Mouse (Mus musculus): ENCODE data around the gene Cat. TPM values are rescaled to one million over a fixed set of nuclear protein-coding genes. Genes with fewer than 3 reads are reported as not detected.

The Cat gene
- polyA plus RNA-seq, 1 experiment from 2014 or later, result 309 TPM

DNA sequence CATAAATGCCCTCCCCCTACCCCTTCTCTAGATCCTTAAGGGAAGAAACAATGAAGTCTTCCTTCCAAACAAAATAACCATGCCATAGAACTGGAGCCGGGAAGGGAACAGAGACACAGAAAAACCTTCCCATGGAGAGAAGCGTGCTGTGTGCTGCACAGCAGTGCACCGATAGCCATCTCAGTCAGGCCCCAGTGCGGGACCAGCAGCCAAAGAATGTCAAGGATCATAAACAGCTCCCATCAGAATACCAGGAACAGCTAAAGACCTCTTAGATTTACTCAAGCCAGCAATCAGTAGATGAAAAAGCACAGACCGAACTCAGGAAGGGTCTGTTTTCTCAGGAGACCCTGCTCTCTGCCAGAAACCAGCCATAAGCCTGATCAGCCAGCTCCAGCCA lies 48.4 kb downstream of the Cat start:
- H3K9ac ChIP-seq (ENCODE audit: low read depth, low read length), result no peak overlapping the region
- no peaks in the 10 kb centered on the region; the same call in 1 of the 2 replicates for H3K4me1 ChIP-seq (ENCODE audit: control insufficient read depth, low read depth, low read length)
- no peak overlapping the region for H3K4me2 ChIP-seq (ENCODE audit: low read depth, low read length)
- WGBS (ENCODE audit: insufficient replicate concordance), result 48% methylated on average over 5 of the region's 5 CpGs
- no peak overlapping the region for H3K27ac ChIP-seq (ENCODE audit: low read length)
- no peaks in the 10 kb centered on the region for H3K9me3 ChIP-seq (replicated peaks; ENCODE audit: control insufficient read depth, low read length)
- no peak overlapping the region for H3K4me3 ChIP-seq (ENCODE audit: low read depth, low read length)
- no peaks in the 10 kb centered on the region for H3K36me3 ChIP-seq (ENCODE audit: control insufficient read depth, insufficient read depth)
- no peak for ATAC-seq (ENCODE audit: low read depth)
- no peaks in the 10 kb centered on the region for H3K27me3 ChIP-seq (ENCODE audit: control insufficient read depth, insufficient read depth, low read depth, low read length)

DNA sequence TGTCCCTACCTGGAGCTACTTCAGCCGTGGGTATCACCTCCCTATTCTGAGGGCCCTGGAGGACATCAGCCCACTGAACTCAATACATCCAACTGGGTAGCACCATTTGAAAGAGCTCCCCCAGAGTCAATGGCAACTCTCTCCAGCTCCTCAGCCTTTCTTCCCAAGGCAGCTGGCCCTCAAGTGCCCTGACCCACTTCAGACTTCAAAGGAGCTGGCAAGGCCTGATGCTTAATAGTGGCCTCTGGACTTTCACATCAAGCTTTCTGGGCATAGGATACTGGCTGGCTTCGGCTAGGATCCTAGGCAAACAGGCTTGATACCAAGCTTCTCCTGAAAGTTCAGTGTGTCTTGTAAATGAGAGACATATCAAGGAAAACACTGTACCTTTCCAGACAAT lies 49.9 kb downstream of the Cat start:
- no peaks in the 10 kb centered on the region for H3K36me3 ChIP-seq (ENCODE audit: control insufficient read depth, insufficient read depth)
- no peak overlapping the region for H3K4me3 ChIP-seq (ENCODE audit: low read depth, low read length)
- no peaks in the 10 kb centered on the region; the same call in 1 of the 2 replicates for H3K4me1 ChIP-seq (ENCODE audit: control insufficient read depth, low read depth, low read length)
- H3K9ac ChIP-seq (ENCODE audit: low read depth, low read length), result no peak overlapping the region
- H3K4me2 ChIP-seq (ENCODE audit: low read depth, low read length), result no peak overlapping the region
- ATAC-seq (ENCODE audit: low read depth), result no peak
- no peaks in the 10 kb centered on the region for H3K9me3 ChIP-seq (replicated peaks; ENCODE audit: control insufficient read depth, low read length)
- no peaks in the 10 kb centered on the region for H3K27me3 ChIP-seq (ENCODE audit: control insufficient read depth, insufficient read depth, low read depth, low read length)
- WGBS (ENCODE audit: insufficient replicate concordance), result 37% methylated on average over 2 of the region's 2 CpGs
- no peak overlapping the region for H3K27ac ChIP-seq (ENCODE audit: low read length)

DNA sequence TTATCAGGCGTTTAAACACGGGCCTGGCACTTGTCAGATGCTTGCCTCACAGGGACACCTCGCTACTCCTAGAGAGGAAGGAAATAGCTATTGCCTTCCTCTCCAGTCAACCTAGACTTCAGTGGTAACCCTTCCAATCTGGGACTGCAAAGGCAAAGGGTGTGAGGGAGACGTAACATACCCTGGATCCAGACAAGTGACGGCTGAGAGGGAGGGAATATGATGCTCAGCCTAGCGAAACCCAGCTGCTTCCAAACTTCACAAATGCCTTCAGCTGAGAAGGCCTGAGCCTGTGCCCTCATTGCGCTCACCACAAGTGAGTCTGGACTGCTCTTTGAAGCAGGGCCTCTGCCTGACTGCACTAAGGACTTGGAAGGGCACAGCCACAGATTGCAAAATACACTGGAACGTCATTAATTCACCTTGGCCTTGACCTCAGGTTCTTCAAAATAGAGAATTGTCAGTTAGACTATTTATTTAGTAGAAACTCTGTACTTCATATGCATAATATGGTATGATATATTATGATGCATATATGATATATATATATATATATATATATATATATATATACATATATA lies 52.2 kb downstream of the Cat start:
- no peak overlapping the region for H3K4me2 ChIP-seq (ENCODE audit: low read depth, low read length)
- no peaks in the 10 kb centered on the region for H3K9me3 ChIP-seq (replicated peaks; ENCODE audit: control insufficient read depth, low read length)
- ATAC-seq (ENCODE audit: low read depth), result no peak
- H3K36me3 ChIP-seq (ENCODE audit: control insufficient read depth, insufficient read depth), result no peaks in the 10 kb centered on the region
- H3K4me1 ChIP-seq (ENCODE audit: control insufficient read depth, low read depth, low read length), result no peaks in the 10 kb centered on the region; the same call in 1 of the 2 replicates
- H3K4me3 ChIP-seq (ENCODE audit: low read depth, low read length), result no peak overlapping the region
- no peak overlapping the region for H3K27ac ChIP-seq (ENCODE audit: low read length)
- 41% methylated on average over 8 of the region's 8 CpGs for WGBS (ENCODE audit: insufficient replicate concordance)
- no peaks in the 10 kb centered on the region for H3K27me3 ChIP-seq (ENCODE audit: control insufficient read depth, insufficient read depth, low read depth, low read length)
- H3K9ac ChIP-seq (ENCODE audit: low read depth, low read length), result no peak overlapping the region

DNA sequence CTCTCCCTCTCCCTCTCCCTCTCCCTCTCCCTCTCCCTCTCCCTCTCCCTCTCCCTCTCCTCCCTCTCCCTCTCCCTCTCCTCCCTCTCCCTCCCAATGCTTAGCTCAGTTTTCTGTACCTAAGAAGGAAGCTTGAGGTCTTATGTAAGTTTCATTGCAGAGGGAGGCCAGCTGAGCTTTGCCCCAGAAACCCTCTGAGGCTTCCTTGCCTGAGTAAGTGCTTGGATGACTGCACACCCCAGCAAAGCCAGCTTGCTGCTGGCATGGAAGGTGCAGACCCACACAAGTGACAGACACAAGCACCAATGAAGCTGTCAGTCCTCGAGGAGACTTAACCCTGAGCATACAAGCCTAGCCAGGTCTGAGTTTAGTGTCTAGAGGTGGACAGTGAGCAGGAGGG lies 54.2 kb downstream of the Cat start:
- Histone ChIP-seq H3K4me3 (ENCODE audit: low read depth, low read length) (no peak overlapping the region), H3K27me3 (ENCODE audit: control insufficient read depth, insufficient read depth, low read depth, low read length) (no peaks in the 10 kb centered on the region), H3K36me3 (ENCODE audit: control insufficient read depth, insufficient read depth) (no peaks in the 10 kb centered on the region), H3K9me3 (replicated peaks; ENCODE audit: control insufficient read depth, low read length) (no peaks in the 10 kb centered on the region), H3K4me1 (ENCODE audit: control insufficient read depth, low read depth, low read length) (no peaks in the 10 kb centered on the region), H3K27ac (ENCODE audit: low read length) (no peak overlapping the region), H3K9ac (ENCODE audit: low read depth, low read length) (no peak overlapping the region), H3K4me2 (ENCODE audit: low read depth, low read length) (no peak overlapping the region)
- no peak for ATAC-seq (ENCODE audit: low read depth)
- WGBS (ENCODE audit: insufficient replicate concordance), result 21% methylated on average over 1 of the region's 1 CpGs

DNA sequence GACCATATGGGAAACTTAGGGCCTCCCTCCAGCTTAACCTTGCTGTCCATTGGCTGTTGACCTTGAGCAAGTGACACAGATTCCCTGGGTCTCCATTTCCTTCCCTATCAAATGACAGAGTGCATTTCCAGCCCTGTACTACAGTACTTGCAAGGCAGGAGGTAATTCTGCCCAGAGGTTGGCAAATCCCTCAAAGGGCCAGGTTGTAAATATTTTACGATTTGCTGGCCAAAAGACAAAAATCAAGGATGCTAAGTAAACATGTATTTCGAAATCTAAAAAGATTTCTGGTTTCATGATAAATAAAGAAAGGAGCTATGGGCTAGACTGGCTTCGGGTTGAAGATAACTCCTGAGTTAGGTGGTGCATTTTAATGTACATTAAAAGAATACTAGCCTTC lies 56.6 kb downstream of the Cat start:
- 56% methylated on average over 3 of the region's 3 CpGs for WGBS (ENCODE audit: insufficient replicate concordance)
- H3K9ac ChIP-seq (ENCODE audit: low read depth, low read length), result no peak overlapping the region

DNA sequence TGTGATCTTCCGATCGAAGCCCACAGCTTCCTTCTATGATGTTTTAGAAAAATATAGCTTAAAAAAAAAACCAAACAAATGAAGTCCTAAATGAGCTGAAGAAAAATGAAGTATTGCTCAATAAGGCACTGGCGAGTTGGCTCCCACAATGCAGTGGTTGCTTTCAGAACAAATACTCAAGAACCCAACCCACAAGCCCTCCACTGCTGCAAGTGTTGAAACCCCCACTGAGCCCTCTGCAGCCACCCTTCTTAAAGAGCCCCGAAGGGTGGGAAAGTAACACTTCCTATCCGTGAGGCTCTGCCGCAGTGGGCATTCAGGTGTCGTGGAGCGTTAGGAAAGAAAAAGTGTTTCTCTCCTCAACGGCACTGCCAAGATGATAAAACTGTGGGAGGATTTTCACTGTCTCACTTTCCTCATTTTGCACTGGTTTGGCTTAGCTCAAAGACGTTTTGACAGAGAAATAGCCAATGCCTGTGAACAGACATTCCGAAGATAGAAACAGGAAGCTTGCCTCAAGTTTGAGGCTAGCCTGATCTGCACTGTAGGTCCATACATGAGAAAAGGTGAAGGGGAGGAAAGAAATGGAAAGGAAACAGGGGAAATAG lies 59.4 kb downstream of the Cat start:
- H3K4me1 ChIP-seq (ENCODE audit: control insufficient read depth, low read depth, low read length), result no peaks in the 10 kb centered on the region
- H3K36me3 ChIP-seq (ENCODE audit: control insufficient read depth, insufficient read depth), result no peaks in the 10 kb centered on the region
- no peak overlapping the region for H3K27ac ChIP-seq (ENCODE audit: low read length)
- H3K9me3 ChIP-seq (replicated peaks; ENCODE audit: control insufficient read depth, low read length), result no peaks in the 10 kb centered on the region
- H3K27me3 ChIP-seq (ENCODE audit: control insufficient read depth, insufficient read depth, low read depth, low read length), result no peaks in the 10 kb centered on the region
- WGBS (ENCODE audit: insufficient replicate concordance), result 51% methylated on average over 11 of the region's 11 CpGs
- ATAC-seq (ENCODE audit: low read depth), result no peak
- H3K4me2 ChIP-seq (ENCODE audit: low read depth, low read length), result no peak overlapping the region
- no peak overlapping the region for H3K9ac ChIP-seq (ENCODE audit: low read depth, low read length)
- no peak overlapping the region for H3K4me3 ChIP-seq (ENCODE audit: low read depth, low read length)

More for the DNA sequence above, 56.6 kb downstream of the Cat start:
- Histone ChIP-seq H3K9me3 (replicated peaks; ENCODE audit: control insufficient read depth, low read length) (no peaks in the 10 kb centered on the region), H3K27ac (ENCODE audit: low read length) (no peak overlapping the region), H3K4me2 (ENCODE audit: low read depth, low read length) (no peak overlapping the region), H3K4me1 (ENCODE audit: control insufficient read depth, low read depth, low read length) (no peaks in the 10 kb centered on the region), H3K27me3 (ENCODE audit: control insufficient read depth, insufficient read depth, low read depth, low read length) (no peaks in the 10 kb centered on the region), H3K4me3 (ENCODE audit: low read depth, low read length) (no peak overlapping the region), H3K36me3 (ENCODE audit: control insufficient read depth, insufficient read depth) (no peaks in the 10 kb centered on the region)
- ATAC-seq (ENCODE audit: low read depth), result no peak

DNA sequence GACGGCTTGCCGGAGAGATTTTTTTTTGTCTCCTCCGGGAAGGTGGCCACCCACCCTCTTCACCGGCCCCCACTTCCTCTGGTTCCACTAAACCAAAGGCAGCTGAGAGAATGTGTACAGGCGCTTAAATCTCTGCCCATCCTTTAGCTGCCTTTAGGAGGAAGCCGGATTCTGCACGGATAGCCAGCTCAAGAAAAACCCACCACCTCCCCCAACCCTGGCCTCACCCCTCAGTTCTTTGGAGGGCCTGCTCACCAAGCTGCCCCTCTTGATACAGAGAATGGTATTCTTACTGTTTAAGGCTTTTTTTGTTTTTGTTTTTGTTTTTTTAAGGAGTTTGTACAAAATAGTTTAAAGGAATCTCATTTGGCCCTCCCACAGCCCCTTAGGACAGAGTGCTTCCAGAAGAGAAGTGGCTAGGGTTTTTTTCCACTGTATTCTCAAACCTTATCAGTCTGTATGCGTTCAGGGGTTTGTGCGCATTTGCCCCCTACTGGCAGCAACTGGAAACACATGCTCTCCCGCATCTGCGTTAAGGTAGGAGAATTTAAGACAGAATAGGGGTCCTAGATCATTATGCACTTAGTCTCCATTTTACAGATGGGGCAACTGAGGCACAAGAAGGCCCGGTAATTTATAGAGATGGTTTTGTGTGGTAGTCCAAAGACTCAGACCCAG lies 60.5 kb downstream of the Cat start:
- WGBS (ENCODE audit: insufficient replicate concordance), result 21% methylated on average over 12 of the region's 12 CpGs
- no peaks in the 10 kb centered on the region for H3K27me3 ChIP-seq (ENCODE audit: control insufficient read depth, insufficient read depth, low read depth, low read length)
- no peak overlapping the region for H3K27ac ChIP-seq (ENCODE audit: low read length)
- H3K36me3 ChIP-seq (ENCODE audit: control insufficient read depth, insufficient read depth), result no peaks in the 10 kb centered on the region
- H3K9me3 ChIP-seq (replicated peaks; ENCODE audit: control insufficient read depth, low read length), result no peaks in the 10 kb centered on the region
- H3K4me2 ChIP-seq (ENCODE audit: low read depth, low read length), result no peak overlapping the region
- no peak overlapping the region for H3K4me3 ChIP-seq (ENCODE audit: low read depth, low read length)
- no peaks in the 10 kb centered on the region for H3K4me1 ChIP-seq (ENCODE audit: control insufficient read depth, low read depth, low read length)
- H3K9ac ChIP-seq (ENCODE audit: low read depth, low read length), result no peak overlapping the region
- ATAC-seq (ENCODE audit: low read depth), result no peak

DNA sequence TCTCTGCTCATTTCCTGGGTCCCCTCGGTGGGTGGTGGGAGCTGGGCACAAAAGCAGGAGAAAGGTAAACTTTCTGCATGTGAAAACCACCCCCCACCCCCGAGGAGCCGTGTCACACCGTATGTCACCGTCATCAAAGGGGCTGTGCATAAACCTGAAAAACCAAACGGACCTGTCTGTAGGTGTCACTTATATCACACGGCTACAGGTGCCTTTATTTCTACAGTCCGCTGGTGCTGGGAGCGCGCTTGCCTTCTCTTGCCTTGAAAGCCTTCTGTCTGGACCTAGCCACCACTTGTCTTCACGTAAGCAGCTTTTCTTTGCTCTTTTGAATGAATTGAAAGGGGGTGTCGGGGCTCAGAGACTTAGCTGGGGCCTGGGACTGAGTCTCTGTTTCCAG lies 61.1 kb downstream of the Cat start:
- H3K9me3 ChIP-seq (replicated peaks; ENCODE audit: control insufficient read depth, low read length), result no peaks in the 10 kb centered on the region
- H3K9ac ChIP-seq (ENCODE audit: low read depth, low read length), result no peak overlapping the region
- no peak for ATAC-seq (ENCODE audit: low read depth)
- no peak overlapping the region for H3K27ac ChIP-seq (ENCODE audit: low read length)
- H3K4me3 ChIP-seq (ENCODE audit: low read depth, low read length), result no peak overlapping the region
- no peaks in the 10 kb centered on the region for H3K27me3 ChIP-seq (ENCODE audit: control insufficient read depth, insufficient read depth, low read depth, low read length)
- WGBS (ENCODE audit: insufficient replicate concordance), result 54% methylated on average over 12 of the region's 12 CpGs
- H3K36me3 ChIP-seq (ENCODE audit: control insufficient read depth, insufficient read depth), result no peaks in the 10 kb centered on the region
- H3K4me1 ChIP-seq (ENCODE audit: control insufficient read depth, low read depth, low read length), result no peaks in the 10 kb centered on the region
- H3K4me2 ChIP-seq (ENCODE audit: low read depth, low read length), result no peak overlapping the region

All from liver, embryonic 16.5 days (tissue).